Mouse (Mus musculus): ENCODE measurements around the gene Ms4a2. TPM values are rescaled to one million over a fixed set of nuclear protein-coding genes. Genes with fewer than 3 reads are reported as not detected.

The Ms4a2 gene
- under 1 TPM; 0.12 to 0.24 TPM for total RNA-seq (2021)
- long read RNA-seq, experiment 1: 0 reads
- long read RNA-seq, experiment 2: 0 reads

GRCm38 (mm10) chr19:11623551-11623950 is at the start of gene Ms4a2:
Ms4a2 (minus strand) TSS chr19:11623719.
- no peak for DNase-seq

- DNase-seq: no peak
Observed at GRCm38 (mm10) chr19:11661562-11661961, 38.0 kb upstream of the Ms4a2 start.

- no peak for DNase-seq
Observed at GRCm38 (mm10) chr19:11660459-11660858, 36.9 kb upstream of the Ms4a2 start, which contains the start of gene Oosp2. Oosp2 (minus strand) TSS chr19:11660559.

- no peak for DNase-seq
Observed at GRCm38 (mm10) chr19:11659142-11659541, 35.6 kb upstream of the Ms4a2 start.

- no peak for DNase-seq
Observed at GRCm38 (mm10) chr19:11649564-11649963, 26.0 kb upstream of the Ms4a2 start.

- DNase-seq: no peak
Observed at GRCm38 (mm10) chr19:11646166-11646565, 22.6 kb upstream of the Ms4a2 start.

GRCm38 (mm10) chr19:11640732-11641131 is 17.2 kb upstream of the Ms4a2 start, which contains the start of gene Ms4a3:
Ms4a3 (minus strand) TSS chr19:11640851.
- no peak for DNase-seq

- DNase-seq: no peak
Observed at GRCm38 (mm10) chr19:11639038-11639437, 15.5 kb upstream of the Ms4a2 start.

- DNase-seq: no peak
Observed at GRCm38 (mm10) chr19:11635572-11635971, 12.1 kb upstream of the Ms4a2 start.

- no peak for DNase-seq
Observed at GRCm38 (mm10) chr19:11634330-11634729, 10.8 kb upstream of the Ms4a2 start.

- no peak for DNase-seq
Observed at GRCm38 (mm10) chr19:11633732-11634131, 10.2 kb upstream of the Ms4a2 start.

GRCm38 (mm10) chr19:11625231-11625630 is 1.7 kb upstream of the Ms4a2 start:
- no peak for DNase-seq

- DNase-seq: no peak
Observed at GRCm38 (mm10) chr19:11624800-11625199, 1.3 kb upstream of the Ms4a2 start.

- DNase-seq: no peak
Observed at GRCm38 (mm10) chr19:11617983-11618382, 5.5 kb downstream of the Ms4a2 start.

- no peak for DNase-seq
Observed at GRCm38 (mm10) chr19:11614805-11615204, 8.7 kb downstream of the Ms4a2 start.

GRCm38 (mm10) chr19:11613776-11614443 is 9.6 kb downstream of the Ms4a2 start:
- no peak for DNase-seq

GRCm38 (mm10) chr19:11613084-11613483 is 10.4 kb downstream of the Ms4a2 start:
- DNase-seq: no peak

- DNase-seq: no peak
Observed at GRCm38 (mm10) chr19:11612293-11612692, 11.2 kb downstream of the Ms4a2 start.

- peak; percentile 14 for DNase-seq
Observed at GRCm38 (mm10) chr19:11611541-11611945, 12.0 kb downstream of the Ms4a2 start.

- DNase-seq: peak; percentile 56
Observed at GRCm38 (mm10) chr19:11608172-11608571, 15.3 kb downstream of the Ms4a2 start.

GRCm38 (mm10) chr19:11604603-11605002 is 18.9 kb downstream of the Ms4a2 start, which contains the start of gene Ms4a6d:
Ms4a6d (minus strand) TSS chr19:11604849.
- no peak for DNase-seq

GRCm38 (mm10) chr19:11602026-11602425 is 21.5 kb downstream of the Ms4a2 start:
- DNase-seq: peak; percentile 18

GRCm38 (mm10) chr19:11601349-11601748 is 22.2 kb downstream of the Ms4a2 start:
- DNase-seq: no peak

- no peak for DNase-seq
Observed at GRCm38 (mm10) chr19:11589891-11590449, 33.5 kb downstream of the Ms4a2 start.
